Mouse (Mus musculus) adrenal gland, postnatal 10 days (tissue): ENCODE results near the gene Gna14. TPM values are rescaled to one million over a fixed set of nuclear protein-coding genes. Genes with fewer than 3 reads are reported as not detected.

Experiments used
- DNase-seq: peaks from one replicate; pipeline ENCODE4 v3.0.0; 2021; ENCODE audit warnings: mixed read lengths
- total RNA-seq, 2 experiments: library from RNA; stranded (reverse); gene quantifications; 2 replicates each; pipeline ENCODE4 v1.2.3; 2021

Gene Gna14
- total RNA-seq, 2 experiments from 2014 or later = 17.6 to 29.1 TPM

- peak; percentile 27 for DNase-seq
Measured at GRCm38 (mm10) chr19:16597216-16597615, 161.7 kb downstream of the Gna14 start.

- DNase-seq = peak; percentile 24
Measured at GRCm38 (mm10) chr19:16598653-16599297, 163.2 kb downstream of the Gna14 start.

GRCm38 (mm10) chr19:16599298-16599970 lies 163.9 kb downstream of the Gna14 start:
- peak; percentile 84 for DNase-seq

GRCm38 (mm10) chr19:16602026-16602425 lies 166.5 kb downstream of the Gna14 start:
- DNase-seq = no peak

- no peak for DNase-seq
Measured at GRCm38 (mm10) chr19:16607634-16608033, 172.1 kb downstream of the Gna14 start.

DNA sequence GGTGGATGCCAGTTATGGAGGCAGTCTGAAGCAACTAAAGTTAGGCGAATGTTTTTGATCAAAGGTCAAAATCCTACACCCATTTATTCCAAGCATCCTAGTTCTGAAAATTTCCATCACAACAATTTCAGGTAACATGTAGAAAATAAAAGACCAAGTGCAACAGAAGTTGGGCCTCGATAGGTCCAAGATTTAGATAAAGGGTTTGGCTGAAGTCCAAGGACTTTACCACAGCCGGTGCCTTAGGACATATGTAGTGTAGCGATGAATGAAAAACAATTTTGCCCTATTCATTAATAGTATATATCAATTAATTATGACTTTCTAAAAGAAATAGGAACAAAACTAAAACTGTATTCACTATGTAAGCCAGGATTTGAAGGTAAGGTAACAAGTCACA lies 187.6 kb downstream of the Gna14 start:
- no peak for DNase-seq

DNA sequence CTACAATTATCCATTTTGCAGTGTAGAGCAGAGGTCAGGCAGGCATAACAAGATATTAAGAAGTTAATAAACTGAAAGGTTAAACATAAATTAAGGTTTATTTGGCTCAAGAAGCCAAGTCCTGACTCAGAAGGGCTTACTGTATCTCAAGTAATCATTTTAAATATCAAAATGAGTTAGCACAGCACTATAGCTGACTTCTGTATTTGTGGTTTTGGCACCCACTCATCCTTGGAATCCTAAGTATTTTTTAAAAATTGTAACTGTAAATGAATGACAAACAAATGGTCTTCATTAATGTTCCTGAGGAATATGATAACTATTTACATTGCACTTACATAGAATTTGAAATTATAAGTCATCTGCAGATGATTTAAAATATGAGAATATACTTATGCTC lies 189.4 kb downstream of the Gna14 start:
- no peak for DNase-seq

- peak; percentile 5 for DNase-seq
Measured at GRCm38 (mm10) chr19:16625610-16626395, 190.2 kb downstream of the Gna14 start.
